Mouse (Mus musculus): ENCODE data around the gene Tom1.
A peak's percentile ranks its signal among the peaks of the same experiment; 100 is the strongest.

- TF ChIP-seq EP300 (IDR thresholded peaks at IDR 0.05) = no peak
- TF ChIP-seq CTCF (IDR thresholded peaks at IDR 0.05) = peak; percentile 97
These were observed 38.3 kb downstream of the Tom1 start for GRCm38 (mm10) chr8:75071627-75072346.
